Mouse (Mus musculus) urinary bladder, postnatal 4 days (tissue): ENCODE measurements around the gene Rab1b.

Experiments used
- DNase-seq, 2 experiments: peaks; one replicate each; pipeline ENCODE4 v3.0.0; 2021 to 2022; ENCODE audit warnings: low spot score in 2 of 2

The Rab1b gene

DNA sequence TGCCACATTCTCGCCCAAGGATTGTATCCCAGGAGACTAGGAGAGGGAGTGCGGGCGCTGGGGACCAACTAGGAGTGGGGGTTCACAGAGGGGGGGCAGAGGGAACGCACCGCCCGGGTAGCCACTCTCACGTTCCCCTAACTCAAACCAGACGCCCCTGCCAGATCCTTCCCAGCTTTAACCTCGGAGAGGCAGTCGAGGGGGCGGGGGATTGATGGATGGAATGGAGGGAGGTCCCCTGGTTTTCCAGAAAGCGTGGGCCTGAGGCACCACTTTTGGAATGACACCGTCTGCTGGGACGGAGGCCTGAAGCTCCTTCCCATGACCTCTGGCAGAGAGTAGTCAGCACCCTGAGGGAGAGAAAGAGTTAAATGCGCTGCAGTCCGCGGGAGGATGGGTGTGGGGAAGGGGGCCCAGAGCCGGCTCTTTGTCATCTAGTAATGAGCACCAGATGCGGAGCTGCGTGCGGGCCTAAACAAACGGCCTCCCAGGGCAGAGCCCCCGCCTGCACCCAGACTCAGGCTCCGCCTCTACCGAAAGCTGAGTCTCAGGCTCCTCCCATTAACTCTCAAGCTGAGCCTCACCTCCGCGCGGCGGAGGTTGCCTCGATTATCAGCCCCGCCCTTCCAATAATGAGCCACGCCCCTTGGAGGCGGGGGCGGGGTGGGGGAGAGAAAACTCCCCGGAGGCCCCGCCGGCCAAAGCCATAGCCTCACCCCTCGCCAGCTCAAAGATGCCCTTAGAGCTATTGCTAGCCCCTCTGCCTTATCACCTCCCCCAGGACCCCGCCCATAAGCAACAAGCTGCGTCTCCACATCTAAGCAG is 35.1 kb downstream of the Rab1b start:
- DNase-seq = peak; percentile 85 to 86

DNA sequence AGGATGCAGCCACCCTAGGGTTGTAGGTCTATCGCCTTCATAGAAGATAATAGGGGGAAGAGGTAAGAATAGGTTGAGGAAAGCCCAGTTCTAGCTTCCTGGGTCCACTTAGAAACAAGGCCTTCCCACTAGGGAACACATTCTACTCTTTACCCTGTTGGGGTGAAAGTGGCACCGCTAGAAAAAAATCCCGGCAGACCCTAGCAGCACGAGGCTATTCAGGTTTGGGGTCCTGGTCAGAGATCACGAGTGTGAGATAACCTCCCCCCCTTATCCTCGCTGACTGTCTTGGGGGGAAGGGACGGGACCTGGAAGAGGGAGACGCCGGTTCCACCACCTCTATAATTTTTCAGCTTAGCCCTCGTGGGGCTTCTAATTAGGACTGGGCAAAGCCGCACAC is 35.8 kb downstream of the Rab1b start:
- no peak for DNase-seq

GRCm38 (mm10) chr19:5069978-5070377 is 36.9 kb downstream of the Rab1b start:
- DNase-seq = no peak

DNA sequence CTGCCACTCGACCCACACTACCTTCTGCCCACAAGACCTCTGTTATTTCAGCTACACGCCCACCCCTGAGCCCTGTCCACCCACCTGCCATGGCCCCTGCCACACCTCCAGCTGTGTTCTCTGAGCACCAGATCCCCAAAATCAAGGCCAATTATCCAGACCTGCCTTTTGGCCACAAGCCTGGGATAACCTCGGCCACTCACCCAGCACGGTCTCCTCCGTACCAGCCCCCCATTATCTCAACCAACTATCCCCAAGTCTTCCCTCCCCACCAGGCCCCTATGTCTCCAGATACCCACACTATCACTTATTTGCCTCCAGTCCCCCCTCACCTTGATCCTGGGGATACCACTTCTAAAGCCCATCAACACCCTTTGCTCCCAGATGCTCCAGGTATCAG is 37.4 kb downstream of the Rab1b start:
- DNase-seq = no peak

GRCm38 (mm10) chr19:5068570-5069234 is 38.2 kb downstream of the Rab1b start:
- no peak for DNase-seq

DNA sequence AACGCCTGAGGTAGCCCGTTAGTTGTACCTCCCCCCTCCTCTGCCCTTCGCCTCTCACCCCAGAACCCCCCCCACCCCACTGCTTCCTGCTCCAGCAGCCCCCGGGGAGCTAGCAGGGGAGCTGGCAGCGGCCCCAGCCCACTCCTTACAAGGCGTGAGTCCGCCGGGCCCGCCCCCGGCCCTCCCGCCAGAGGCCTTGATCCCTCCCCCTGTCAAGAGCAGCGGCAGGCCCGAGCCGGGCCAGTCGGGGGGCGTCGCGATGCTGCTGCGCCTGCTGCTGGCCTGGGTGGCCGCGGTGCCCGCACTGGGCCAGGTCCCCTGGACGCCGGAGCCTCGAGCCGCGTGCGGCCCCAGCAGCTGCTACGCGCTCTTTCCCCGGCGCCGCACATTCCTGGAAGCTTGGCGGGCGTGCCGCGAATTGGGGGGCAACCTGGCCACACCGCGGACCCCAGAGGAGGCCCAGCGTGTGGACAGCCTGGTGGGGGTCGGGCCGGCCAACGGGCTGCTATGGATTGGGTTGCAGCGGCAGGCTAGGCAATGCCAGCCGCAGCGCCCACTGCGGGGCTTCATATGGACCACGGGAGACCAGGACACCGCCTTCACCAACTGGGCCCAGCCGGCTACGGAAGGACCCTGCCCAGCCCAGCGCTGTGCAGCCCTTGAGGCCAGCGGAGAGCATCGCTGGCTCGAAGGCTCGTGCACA is 38.9 kb downstream of the Rab1b start, which contains the start of gene Cd248:
Gene Cd248 (plus strand): TSS at position 212 of the 703 bp plus-strand sequence.
- DNase-seq = peak; percentile 84

DNA sequence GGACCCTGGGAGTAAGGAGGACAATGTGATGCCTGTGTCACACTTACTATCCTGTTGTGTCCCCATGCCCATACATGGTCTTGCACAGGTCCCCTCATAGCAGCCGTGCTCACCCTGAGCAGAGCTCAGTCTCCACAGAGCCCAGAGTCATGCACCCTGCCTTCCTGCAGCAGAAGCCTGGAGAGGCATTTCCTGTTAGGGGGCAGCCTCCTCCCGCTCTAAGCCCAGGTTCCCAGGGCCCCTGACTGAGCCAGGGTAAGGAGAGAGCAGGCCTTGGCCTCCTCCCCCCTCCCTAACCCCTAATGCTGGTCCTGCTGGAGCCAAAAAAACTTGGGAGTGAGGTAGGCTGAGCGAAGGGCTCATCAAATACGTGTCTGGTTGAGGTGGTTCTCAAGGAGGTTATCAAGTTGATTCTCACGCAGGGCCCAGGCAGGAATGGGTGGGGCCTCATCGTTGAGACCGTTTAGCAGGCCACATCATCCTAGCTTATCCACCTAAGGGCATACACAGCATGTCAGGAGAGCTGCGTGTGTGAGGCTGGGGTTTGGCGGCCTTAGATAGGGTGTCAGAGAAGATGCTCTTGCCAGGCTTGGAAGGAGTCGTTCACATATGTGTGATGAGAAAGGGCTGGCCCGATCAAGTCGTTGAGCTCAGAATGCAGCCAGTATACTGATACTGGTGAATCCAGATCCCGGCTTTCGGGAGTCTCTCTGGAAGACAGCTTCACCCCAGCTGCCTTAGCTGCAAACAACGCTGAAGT is 39.7 kb downstream of the Rab1b start:
- DNase-seq = no peak

DNA sequence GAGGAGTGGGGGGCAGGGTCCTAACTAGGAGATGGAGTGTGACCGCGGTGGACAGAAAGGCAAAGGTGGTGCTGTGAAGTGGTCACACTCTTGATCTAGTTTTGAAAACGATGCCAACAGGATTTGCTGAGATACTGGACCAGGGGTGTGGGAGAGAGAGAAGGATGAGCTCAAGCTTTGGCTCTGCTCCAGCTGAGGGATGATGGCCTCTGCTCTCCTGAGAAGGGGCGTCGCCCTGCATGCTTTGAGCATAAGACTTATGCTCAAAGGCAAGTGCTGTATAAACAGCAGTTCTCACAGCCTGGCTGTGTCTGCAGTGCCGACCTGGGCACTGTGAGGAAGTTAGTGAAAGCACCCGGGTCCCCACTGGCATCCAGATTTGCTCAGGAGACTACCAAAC is 41.8 kb downstream of the Rab1b start:
- DNase-seq = peak in 1 of 2 experiments; percentile 79

GRCm38 (mm10) chr19:5062446-5062845 is 44.4 kb downstream of the Rab1b start:
- DNase-seq = peak in 1 of 2 experiments; percentile 66

DNA sequence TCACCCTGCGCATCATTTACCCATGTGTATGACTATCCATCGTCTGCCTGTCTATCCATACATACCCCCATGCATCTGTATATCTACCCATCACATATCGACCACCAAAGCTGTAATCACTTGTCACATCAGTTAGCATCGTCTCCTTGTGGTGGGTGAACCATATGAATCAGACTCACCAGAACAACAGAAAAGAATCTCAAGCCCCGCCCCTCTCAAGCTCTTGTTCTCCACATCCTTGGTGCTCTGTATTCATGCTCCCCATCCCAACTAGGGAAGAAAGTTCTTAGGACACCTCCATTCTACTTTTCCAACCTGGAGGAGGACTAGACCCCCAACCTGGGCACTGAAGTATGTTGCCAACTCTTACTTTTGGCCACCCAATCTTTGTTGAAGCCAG is 44.8 kb downstream of the Rab1b start:
- no peak for DNase-seq

- peak in 1 of 2 experiments; percentile 68 for DNase-seq
Observed at GRCm38 (mm10) chr19:5060365-5061330, 46.2 kb downstream of the Rab1b start.

DNA sequence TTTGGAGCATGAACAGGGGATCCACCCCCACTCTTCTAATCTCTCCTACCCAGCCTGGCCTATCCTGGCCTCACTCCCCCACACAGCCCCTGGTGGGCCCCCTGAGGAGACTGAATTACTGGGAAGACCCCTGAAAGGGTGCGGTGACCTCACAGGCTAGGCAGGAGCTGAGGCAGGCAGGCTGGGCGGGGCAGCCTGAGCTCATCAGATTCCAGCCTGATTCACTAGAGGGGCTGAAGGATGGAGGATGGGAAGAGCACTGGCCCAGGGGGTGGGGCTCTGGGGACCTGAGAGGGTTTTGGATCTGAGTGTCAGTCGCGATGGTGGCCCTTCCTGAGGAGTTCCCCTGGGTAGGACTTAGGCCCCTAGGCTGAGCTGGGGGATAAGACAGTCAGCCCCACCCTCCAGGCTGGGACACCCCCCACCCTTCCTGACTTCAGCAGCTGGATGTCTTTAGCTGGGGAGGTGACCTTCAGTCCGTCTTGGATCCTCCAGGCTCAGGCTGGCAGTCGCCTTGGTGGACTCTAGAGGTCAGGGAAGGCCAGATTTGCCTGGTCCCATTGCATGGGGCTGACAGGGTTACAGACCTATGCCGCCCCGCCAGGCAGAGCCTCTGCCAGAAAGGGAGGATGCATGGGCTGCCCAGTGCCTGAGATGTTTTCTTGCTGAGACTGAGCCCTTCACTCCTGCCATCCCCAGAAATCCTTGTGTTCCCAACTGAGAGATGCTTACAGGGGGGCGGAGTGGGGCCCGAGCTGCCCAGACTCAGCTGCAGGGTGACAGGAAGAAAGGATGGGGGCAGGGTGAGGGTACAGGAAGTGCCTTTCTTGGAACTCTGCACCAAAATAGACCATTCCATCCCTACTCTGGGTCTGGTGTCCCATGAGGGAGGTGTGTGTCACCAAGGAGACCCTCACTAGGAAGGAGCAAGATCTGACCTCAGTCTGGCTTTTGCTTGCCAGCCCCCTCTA is 47.8 kb downstream of the Rab1b start:
- peak in 1 of 2 experiments; percentile 49 for DNase-seq

- no peak for DNase-seq
Observed at GRCm38 (mm10) chr19:5057876-5058775, 48.7 kb downstream of the Rab1b start.

GRCm38 (mm10) chr19:5056251-5056650 is 50.6 kb downstream of the Rab1b start:
- no peak for DNase-seq

DNA sequence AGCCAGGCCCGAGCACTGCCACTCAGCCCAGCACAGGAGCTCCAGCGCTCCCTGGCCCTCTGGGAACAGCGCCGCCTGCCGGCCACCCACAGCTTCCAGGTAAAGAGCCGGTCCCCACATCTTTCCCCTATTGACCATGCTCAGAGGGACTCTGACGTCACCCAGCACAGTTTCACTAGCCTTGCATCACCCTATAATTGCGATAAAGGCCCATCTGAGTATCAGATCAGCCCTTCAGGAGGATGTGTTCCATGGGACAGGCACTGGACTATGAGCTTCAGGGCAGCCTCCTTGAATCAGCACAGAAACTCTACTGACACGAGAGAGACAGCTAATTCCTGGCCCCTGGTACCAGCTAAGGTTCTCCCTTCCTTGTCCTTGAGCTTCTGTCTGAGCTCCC is 53.0 kb downstream of the Rab1b start:
- DNase-seq = no peak

- DNase-seq = no peak
Observed at GRCm38 (mm10) chr19:5052853-5053252, 54.0 kb downstream of the Rab1b start.

DNA sequence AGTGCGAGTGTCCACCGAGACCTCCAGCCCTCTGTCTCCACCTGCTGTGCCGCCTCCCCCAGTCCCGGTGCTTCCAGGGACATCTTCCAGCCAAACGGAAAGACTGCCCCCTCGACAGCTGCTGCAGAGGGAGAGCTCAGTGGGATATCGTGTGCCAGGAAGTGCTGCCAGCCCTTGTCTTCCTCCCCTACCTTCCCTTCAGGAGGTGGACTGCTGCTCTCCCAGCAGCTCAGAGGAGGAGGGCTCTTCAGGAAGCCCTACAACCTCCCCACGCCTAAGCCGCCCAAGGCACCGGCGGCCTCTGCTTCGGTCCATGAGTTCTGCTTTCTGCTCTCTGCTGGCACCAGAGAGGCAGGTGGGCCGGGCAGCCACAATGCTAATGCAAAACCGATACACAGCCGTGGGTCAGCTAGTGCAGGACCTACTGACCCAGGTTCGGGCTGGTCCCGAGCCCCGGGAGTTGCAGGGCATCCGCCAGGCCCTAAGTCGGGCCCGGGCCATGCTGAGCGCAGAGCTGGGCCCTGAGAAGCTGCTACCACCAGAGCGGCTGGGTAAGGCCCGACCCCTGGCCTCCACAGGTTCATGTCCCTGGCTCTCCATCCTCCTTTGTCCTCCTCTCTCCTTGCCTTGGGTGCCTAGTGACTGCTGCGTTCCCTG is 54.6 kb downstream of the Rab1b start:
- DNase-seq = no peak

DNA sequence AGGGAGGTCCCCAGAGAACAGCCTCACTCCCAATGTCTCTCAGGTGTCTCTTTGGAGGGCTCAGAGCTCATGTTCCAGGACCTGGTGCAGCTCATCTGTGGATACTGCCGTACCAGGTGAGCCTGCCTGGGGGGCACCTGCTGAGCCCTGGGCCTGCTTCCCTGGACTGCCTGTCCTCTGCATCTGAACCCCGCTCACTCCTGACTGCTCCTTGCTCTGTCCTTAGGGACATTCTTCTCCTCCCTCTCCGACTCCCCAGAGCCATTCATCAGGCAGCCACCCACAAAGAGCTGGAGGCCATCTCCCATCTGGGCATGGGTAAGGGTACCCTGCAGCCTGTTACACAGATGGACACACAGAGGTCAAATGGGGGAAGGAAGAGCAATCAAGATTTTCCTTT is 55.4 kb downstream of the Rab1b start:
- no peak for DNase-seq
